Mouse (Mus musculus) inflammation-experienced regulatory T-cells (primary cell): ENCODE results near the gene Fmo3. TPM values are rescaled to one million over a fixed set of nuclear protein-coding genes. Genes with fewer than 3 reads are reported as not detected.

Experiments used
- polyA plus RNA-seq, 2 experiments: library from polyadenylated mRNA; unstranded; fragments of 100-300 nt; shearing (Covaris generic); gene quantifications; one replicate each; pipeline ENCODE4 v1.2.1; 2017

The Fmo3 gene
- not detected for polyA plus RNA-seq

GRCm38 (mm10) chr1:162984428-162984827 lies at the start of gene Fmo3:
Gene Fmo3, minus strand, starts transcription at chr1:162984528.

GRCm38 (mm10) chr1:162937415-162937814 lies 46.9 kb downstream of the Fmo3 start, which contains the start of gene Fmo6:
Gene Fmo6, minus strand, starts transcription at chr1:162937515.

Other genes starting within 250 kb of the Fmo3 start
- 100 to 1,000 TPM; 154 to 179 TPM for gene Prrc2c, start 244.0 kb downstream of the Fmo3 start, polyA plus RNA-seq
- gene Fmo4, start 170.6 kb downstream of the Fmo3 start, polyA plus RNA-seq: not detected
- 1 to 10 TPM in 1 of 2 experiments, under 1 TPM in 1; 0.24 to 3.8 TPM for gene Fmo1, start 117.9 kb downstream of the Fmo3 start, polyA plus RNA-seq
- gene Fmo2, start 85.8 kb downstream of the Fmo3 start, polyA plus RNA-seq: under 1 TPM in 1 of 2 experiments, not detected in 1; 0.43 TPM
- gene Fmo6, start 47.0 kb downstream of the Fmo3 start, polyA plus RNA-seq: under 1 TPM; 0.11 to 0.99 TPM
- gene Mroh9, start 101.1 kb upstream of the Fmo3 start, polyA plus RNA-seq: not detected